Mouse (Mus musculus) kidney, adult 8-10 months (tissue): ENCODE data around the gene Supt3.
A peak's percentile ranks its signal among the peaks of the same experiment; 100 is the strongest.

Experiments
- DNase-seq, 2 experiments: peaks; one replicate each; pipeline ENCODE4 v3.0.0; 2022

The Supt3 gene

DNA sequence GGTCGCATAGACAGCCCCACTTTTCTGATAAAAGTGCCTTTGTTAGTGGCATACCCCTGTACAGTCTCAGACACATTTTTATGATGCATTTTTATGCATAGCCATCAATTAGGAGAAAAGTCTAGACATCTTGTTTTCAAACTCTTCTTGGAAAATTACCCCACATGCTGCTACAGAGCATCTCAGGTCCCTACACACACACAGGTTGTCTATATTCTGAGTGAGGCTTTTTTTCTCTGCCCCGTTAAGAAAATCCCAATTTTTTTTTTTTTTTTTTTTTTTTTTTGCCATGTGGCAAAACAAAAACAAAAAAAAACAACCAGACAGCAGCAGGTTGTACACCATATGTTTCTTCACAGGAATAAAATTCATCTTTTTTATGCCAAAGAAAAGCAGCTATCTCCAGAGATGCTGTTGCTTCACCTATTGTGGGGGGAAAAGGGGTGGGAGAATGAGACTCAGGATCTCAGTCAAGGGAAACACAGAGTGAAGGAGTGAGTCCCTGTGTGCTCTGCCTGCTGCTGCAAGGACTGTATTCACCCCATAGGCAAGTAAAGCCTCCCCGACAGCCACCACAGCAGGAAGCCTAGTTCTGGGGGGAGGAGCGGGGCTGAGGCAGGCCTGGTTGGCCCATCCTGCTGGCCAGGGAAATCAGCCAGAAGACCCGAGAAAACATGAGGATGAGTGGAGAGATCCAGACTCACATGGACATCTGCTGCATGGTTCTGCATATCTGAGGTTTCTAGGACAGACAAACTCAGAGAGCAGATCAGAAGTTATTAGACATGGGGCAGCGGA is 281.8 kb downstream of the Supt3 start:
- no peak for DNase-seq

DNA sequence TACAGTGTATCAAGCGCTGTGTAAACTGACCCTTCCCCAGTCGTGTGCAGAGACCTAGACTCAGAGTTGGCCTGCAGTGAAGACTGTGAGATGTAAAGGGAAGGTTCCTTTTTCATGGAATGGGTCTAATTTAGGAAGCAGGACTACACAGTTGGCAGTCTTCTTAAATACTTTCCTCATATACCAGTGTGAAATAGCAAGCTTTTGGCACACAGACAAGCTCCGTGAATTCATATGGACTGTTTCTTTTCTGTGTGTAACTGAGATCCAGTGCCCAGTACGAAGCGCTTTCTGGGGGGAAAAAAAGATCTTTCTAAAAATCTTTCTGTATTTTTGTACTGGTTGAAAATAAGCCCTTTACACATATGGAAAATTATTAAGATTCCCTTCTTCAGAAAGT is 286.8 kb downstream of the Supt3 start:
- DNase-seq: no peak

DNA sequence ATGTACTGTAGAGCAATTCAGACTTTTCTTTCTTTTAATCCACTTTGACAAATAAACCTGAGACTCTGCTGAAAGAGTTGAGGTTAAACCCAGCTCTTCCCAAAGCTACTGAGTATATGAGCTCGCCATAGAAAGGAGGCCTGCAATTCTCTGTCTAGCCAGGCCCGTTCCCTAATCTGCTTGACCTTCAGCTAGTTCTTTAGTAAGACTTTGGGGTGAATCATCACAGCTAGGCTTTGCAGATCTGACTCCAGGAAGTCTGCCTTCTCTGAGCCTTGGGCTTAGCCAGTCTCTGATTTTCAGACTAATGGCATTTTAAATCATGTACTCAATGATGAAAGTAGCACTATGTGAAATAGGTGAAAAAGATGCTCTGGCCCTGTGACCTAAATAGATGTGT is 288.5 kb downstream of the Supt3 start:
- no peak for DNase-seq

DNA sequence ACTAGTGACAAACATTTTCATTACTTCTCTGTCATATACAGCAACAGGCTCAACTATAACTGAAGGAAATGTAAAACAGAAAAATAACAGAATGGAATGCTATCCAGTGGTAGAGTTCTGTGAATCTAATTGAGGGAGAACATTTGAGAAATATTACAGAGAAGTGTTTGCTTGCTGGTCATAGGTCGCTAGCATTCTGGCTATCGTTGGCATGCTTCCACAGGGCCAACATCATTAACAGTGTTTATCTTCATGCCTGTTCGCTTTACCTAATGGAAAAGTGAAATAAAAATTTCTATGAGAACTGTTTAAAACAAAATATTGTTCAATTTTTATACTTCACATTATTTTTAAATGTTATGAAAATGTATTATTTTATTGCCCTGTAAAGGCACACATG is 290.5 kb downstream of the Supt3 start:
- DNase-seq: peak in 1 of 2 experiments; percentile 28

DNA sequence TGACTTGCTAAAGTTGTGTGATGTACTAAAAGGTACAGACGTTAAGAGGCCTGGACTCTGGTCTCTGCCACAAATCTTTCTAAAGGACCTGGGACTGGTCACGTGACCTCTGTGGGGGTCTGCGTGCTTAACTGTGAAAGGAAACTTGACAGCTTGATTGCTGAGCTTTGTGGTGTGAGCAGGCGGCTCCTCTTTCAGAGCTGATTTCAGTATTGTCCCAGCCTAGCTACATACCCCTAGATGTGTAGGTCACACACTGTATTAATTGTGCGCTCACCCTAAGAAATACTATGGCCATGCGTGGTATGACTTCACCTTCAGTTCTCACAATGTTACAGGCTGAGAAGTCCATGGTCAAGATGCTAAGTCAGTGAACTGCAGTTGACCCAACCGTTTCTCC is 291.4 kb downstream of the Supt3 start:
- no peak for DNase-seq

DNA sequence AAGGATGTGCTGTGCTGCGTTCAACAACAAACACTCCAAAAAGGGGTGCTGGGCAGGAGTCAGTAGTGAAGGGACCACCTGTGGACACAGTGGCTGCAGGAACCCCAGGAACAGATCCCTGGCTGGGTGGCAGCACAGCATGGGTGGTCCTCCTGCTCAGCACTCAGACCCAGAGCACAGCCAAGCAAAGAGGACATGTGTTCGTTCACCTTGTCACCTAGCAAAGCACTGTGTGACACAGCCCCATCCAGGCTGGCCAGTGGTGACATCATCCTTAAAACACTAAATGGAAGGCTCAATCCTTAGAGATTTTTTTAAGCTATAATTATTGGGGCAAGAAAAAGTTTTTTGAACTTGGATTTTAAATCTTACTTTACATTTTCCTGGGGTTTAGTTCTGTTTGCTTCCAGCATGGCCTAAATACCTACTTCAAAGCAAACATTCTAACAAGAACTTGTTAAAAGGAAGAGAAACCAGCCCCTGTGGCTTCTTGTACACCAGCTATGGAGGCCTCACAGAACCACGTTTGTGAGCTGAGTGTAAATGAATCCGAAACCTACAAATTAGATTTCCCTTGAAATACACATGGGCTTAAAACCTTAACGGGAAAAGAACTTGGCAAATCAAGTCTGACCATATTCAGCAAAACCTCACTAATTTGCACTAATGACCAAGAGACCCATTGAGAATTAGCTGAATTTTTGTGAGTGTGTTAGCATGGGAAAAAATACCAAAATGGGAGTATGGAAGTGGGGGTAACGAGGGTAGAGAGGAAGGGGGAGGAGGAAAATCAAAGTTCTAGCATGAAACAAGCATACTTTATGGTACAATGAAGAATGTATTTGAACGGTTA is 295.8 kb downstream of the Supt3 start:
- DNase-seq: no peak

DNA sequence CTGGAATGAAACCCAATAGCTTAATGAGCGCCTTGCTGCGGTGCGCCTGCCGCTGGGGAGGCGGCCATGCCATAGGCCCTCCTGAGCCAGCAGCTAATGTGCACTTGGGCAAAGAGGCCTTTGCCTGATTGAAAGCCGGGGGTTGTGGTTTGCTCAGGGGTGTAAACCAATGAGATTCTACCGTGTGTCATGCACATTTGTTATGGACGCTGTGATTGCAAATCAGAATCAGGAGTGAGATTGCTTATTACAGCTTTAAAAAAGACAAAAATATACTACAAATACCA is 296.3 kb downstream of the Supt3 start:
- DNase-seq: no peak

DNA sequence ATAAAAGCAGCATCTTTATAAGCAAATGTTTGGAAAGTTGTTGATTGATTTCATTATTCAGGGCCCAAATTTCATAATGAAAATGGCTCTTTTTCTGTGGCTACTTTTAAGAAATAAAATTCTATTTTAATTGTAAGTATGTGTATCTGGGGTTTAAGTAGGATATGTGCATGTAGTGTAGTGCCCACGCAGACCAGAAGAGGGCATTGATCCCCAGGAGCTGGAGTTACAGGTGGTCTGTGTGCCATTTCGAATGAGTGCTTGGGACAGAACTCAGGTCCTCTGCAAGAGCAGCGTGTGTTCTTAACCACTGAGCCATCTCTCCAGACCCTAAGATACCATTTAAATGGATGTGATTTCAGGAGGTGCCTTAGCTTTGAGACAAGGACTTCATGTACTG is 296.8 kb downstream of the Supt3 start:
- DNase-seq: no peak

DNA sequence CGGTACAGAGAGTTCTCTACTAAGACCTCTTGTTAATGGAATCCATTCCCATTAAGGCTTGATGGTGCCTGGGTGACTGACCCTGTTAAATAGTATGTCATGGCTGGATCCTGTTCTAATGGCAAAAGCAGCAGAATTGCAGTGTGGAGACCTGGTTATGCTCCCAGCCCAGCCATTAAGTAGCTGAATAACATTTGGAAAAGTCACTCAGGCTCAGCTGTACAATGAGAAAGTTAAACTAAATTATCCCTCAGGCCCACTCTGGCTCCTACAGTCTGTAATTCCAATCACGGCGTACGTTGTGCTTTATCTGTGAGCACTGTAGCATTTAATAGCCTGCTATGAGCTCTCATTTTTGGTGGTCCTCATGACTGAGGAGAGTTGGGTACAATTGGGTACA is 300.0 kb downstream of the Supt3 start:
- no peak for DNase-seq

DNA sequence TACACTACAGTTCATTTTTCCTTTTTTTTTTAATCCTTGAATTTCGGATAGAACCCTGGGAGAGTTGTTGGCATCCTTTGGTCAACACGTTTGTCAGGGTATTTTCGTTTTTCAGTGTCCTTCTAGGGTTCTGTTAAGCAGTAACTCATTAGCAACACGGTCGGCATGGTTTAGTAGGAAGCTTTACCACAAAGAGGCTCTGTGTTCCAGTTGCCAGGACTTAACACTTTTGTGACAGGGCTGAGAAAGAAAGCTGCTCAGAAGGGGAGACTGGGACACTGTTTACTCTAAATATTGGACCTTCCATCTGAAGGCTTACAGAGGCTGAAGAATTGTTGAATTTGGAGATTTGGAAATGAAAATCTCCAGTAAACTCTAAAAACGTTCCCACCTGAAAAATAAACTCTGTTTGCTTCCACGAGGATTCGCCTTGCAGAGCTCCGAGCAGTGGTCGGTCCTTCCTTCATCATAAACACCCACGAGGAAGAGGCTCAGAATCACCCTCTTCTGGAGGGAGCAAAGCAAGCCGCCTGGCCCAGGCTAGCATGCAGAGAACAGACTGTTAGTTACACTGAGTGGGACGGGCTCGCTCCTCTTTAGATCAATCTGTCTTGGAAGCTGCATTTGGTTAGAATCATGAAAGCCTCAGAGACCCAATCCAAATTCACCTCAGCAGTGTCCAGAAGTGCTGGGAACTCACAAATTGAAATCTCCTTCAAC is 301.1 kb downstream of the Supt3 start:
- no peak for DNase-seq

DNA sequence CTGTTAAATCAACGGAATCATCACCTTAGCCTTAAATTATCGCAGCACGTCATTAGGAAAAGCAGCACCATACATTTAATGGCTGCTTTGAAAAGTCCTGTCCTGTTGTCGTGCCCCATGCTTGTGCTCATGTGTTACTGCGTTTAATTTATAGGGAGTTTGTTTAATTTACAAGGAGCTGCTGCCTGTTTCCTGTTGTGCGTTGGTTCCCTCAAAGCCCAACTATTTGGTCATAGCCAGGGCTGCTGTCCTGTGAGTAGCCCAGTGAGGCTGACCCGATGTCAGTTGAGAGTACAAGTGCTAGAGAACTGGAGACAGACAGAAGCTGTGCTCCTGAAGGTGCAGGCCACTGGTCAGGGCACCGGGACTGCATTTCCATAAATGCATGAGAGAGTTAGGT is 304.6 kb downstream of the Supt3 start:
- no peak for DNase-seq

DNA sequence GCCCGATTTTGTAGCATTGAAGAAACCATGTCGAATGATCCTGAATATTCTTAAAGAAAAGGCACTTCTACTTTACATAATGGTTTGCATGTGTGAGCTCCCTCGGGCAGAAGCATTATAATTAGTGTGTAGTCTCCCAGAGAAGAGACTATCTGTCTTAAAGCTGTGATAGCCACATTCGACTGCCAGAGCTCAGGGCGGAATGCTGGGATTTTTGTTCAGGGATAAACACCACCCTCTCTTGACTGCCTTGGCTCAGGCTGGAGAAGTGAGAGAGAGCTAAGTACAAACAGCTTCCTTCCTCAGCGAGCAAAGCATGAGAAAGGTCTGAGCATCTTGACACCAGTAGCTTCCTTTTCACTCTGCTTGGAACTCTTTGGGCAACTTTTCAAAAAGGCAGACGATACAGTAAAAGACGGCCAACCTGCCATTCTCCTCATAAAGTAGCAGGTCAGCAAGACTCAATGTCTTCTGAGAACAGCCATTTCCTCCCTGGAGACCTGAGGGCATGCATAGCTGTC is 305.1 kb downstream of the Supt3 start:
- DNase-seq: peak in 1 of 2 experiments; percentile 9

DNA sequence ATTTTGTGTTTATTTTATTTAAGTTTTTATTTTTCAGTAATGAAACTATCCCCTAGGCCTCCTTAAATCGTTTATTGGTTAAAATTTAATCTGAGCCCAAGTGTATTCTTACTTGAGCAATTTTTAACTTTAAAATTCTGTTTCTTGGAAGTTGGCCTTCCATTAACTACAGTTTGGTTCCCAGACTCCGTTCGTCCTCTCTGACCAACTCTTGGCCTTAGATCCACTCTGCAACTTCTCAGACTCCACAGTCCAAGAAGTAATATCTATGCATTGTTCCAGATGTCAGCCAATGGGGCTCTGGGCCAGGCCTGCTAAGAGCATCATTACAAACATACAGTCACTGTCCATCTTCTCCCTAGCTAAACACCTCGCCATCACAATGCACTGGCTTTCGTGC is 309.4 kb downstream of the Supt3 start:
- peak; percentile 28 to 48 for DNase-seq

DNA sequence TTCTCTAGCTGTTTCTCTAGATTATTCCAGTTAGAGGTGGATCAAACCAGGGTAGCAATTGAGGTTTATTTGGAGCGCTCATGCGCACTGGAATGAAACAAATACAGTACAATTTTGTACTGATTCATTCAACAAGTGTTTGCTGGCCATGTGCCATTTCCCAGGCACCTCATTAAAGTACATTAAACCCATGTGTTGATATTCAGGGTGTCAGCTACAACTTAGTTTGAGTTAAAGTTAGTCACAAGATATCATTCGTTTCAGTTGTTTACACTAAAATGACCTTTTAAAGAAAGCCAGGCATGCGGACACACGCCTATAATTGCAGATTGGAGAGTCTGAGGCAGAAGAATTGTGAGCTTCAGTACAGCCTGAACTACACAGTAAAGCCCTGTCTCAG is 310.1 kb downstream of the Supt3 start:
- DNase-seq: peak; percentile 30 to 72

DNA sequence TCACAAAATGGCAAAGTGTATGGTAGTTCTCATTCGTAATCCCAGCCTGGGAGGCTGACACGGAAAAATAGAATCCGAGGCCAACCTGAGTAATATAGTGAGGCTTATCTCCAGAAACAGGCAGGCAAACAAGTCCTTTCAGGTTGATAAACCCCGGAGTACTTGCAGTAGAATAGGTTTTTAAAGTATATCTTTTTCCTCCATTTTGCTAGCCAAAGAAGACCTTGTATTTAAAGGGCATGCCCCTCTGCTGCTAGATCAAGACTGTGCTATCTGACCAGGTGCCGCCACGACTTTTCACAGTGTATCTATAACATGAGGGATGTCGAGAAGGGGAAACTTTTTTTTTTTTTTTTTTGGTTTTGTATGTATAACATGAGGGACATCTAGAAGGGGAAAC is 324.1 kb downstream of the Supt3 start:
- no peak for DNase-seq

DNA sequence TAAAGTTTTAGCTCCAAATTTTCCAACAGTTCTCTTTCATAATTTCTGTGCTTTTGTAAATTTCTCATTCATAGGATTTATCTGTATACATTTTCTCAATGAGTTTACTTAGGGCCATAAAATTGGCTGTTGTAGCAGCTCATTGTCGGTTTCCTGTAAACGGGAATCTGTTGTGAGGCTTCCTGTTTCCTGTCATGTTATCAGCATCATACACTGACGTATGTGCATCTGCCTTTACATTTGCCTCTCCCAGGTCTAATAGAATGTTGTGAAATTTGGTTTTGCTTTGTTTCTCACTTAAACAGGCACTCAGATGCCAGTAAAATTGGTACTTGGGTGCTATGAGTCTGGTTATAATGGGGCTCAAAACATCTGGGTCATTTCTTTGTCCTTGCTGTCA is 338.4 kb downstream of the Supt3 start:
- no peak for DNase-seq

DNA sequence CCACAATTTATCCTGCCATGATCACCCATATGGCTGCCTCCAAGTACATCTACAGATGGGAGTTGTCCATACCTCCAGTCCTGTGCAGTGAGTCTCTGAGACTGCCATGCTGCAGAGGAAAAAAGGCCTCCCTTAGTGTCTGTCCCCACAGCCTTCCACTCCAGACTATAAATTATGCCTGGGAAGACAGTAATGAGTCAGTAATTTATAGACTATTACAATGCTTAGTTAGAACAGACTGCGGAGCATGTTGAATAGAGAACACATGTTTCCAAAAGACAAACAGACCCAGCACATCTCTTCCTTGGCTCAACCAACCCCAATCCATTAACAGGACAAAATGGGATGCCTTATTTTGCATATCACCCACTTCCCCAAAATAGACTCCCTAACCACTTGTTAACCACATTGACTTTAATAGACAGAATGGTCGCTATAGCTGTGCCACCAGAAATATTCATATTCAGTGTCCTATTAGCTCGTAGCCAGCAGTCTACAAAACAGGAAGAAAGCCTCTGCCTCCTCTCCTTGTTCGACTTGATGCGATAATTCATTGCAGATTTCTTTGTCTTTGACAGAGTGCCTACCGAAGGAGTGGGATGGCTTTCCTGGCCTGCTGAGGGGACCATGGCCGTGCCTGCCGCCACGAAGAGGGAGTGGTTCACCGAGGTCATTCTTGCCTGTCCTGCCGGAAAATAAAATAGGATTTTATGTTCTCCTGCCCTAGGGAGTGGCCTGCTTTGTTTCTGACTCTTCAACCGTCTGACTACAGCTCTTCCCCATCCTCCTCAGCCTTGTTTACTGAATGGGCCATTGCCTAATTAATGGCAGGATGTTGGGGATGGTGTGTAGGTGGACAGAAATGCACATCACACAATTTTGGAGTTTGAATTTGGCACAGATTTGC is 341.9 kb downstream of the Supt3 start:
- no peak for DNase-seq

DNA sequence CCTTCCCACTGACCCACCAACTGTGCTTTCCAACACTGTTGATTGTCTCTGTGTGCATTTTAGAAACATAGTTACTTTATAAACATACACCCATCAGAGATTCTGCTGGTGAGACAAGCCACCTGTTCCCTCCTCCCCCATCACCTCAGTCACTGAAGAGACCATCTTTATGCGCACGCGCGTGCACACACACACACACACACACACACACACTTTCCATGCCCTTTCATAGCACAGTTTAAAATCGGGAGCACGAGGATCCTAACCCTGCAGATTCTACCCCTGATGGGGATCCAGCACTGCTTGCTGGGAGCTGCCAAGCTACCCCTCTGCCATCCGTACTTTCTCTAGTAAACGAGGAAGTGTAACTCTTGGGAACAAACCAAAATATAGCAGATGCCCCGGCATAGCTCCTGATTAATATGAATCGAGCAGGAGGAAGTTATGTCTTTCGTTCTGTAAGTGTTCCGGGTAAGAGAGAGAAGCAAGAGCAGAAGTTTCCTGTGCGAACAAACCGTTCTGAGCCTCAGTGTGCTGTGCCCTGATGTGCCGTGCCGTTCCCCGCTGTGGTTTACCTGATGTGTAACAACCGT is 342.8 kb downstream of the Supt3 start:
- no peak for DNase-seq

DNA sequence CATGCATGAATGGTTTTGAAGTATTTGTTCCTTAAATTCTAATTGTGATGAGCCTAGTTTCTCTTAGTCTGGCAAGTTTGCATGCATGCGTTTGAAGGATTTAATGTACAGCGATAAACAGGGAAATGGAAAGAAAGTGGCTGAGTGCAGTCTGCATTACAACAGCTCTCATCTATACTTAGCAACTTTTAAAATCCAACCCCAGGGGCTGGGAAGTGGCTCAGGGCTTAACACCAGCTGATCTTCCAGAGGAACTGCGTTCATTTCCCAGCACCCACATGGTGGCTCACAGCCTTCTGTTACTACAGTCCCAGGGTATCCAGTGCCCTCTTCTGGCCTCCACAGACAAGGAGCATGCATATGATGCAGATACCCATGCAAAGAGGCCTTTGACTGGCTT is 346.9 kb downstream of the Supt3 start:
- DNase-seq: no peak

DNA sequence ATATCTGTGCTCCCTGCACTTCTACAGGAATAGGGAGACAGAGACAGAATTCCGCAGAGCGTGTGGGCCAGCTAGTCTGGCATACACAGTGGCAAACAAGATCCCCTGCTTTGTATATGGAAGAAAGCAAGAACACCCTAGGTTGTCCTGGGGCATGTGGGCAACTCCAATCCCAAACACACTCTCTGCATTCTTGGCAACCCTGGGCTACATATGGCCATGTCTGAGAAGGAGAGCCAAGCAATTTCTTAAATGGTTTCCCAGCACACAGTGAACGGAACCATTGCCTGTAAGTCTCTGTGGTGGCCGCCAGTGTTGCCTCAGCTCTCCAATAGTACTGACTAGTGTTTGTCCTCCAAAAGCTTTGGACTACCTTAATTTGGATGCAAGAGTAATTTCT is 351.7 kb downstream of the Supt3 start:
- no peak for DNase-seq

DNA sequence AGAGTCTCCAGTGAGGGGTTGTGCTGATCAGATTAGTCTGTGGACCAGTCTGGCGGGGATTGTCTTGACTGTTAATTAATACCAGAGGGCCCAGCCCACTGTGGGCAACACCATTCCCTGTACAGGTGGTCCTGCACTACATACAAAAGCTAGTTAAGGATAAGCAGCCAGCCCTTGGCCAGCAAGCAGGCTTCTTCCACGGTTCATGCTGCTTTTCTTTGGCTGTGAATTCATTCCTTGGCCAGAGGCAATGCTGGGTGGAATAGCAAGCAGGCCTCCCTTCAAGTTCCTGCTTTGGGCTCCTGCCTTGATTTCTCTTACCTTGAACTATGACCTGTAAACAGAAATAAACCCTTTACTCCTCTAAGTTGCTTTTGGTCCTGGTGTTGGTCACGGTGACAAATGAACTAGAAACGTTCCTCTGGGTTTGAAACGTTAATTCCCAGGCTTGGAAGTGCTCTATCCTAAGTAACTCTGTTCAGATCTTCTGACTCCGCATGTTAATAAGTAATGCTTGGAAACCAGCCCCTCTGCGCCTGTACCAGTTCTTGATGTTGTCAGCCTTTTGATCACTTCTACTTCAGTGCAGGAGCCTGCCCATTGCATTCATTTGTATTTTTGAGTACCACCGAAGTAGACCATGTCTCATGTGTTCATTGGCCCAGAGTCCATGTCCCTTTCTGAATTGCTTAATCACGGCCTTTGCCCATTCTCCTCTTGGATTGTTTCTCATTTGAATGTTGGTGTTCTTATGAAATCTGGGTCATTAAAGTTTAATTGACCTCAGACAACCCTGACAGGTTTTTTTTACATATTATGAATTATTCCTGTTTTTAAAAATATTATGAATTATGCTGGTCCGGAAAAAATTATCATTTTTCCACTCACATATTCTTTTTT is 356.8 kb downstream of the Supt3 start:
- peak; percentile 55 to 77 for DNase-seq
